Mouse (Mus musculus) hindbrain, embryonic 14.5 days (tissue): ENCODE data around the gene Hrnr. TPM values are rescaled to one million over a fixed set of nuclear protein-coding genes. Genes with fewer than 3 reads are reported as not detected.

Experiments
- ATAC-seq: fragments of 200-750 bp; cut with Nextera tagmentation; 2 replicates; pipeline ENCODE4 v1.8.0; 2017; ENCODE audit warnings: moderate number of reproducible peaks, mild to moderate bottlenecking, moderate TSS enrichment, moderate library complexity; ENCODE audit not compliant: low FRiP score
- DNase-seq: peaks from one replicate; pipeline ENCODE4 v3.0.0-alpha.2; 2015; ENCODE audit warnings: low spot score
- H3K27ac ChIP-seq: fragments of 300-500 bp; sonication (generic); 2 replicates; pipeline ENCODE4 v1.5.1; 2014; ENCODE audit warnings: mild to moderate bottlenecking, moderate library complexity
- H3K27me3 ChIP-seq: fragments of 300-500 bp; sonication (generic); 2 replicates; pipeline ENCODE4 v1.6.1; 2014; ENCODE audit warnings: mild to moderate bottlenecking, low read length, mixed read lengths; ENCODE audit not compliant: control insufficient read depth, insufficient read depth
- H3K36me3 ChIP-seq: fragments of 300-500 bp; sonication (generic); replicated peaks from 2 replicates; pipeline ENCODE4 v1.6.1; 2014; ENCODE audit not compliant: control insufficient read depth, insufficient read depth
- H3K4me1 ChIP-seq: fragments of 300-500 bp; sonication (generic); replicated peaks from 2 replicates; pipeline ENCODE4 v1.6.1; 2014; ENCODE audit warnings: antibody characterized with exemption, low read length, mixed read lengths; ENCODE audit not compliant: control insufficient read depth, insufficient read depth
- H3K4me2 ChIP-seq: fragments of 300-500 bp; sonication (generic); replicated peaks from 2 replicates; pipeline ENCODE4 v1.6.1; 2014; ENCODE audit warnings: mild to moderate bottlenecking, moderate library complexity
- H3K4me3 ChIP-seq: fragments of 300-500 bp; sonication (generic); replicated peaks from 2 replicates; pipeline ENCODE4 v1.5.1; 2014; ENCODE audit warnings: mild to moderate bottlenecking, low read length
- H3K9ac ChIP-seq: fragments of 300-500 bp; sonication (generic); 2 replicates; pipeline ENCODE4 v1.6.1; 2014
- H3K9me3 ChIP-seq: fragments of 300-500 bp; sonication (generic); 2 replicates; pipeline ENCODE4 v1.6.1; 2016; ENCODE audit warnings: low read length; ENCODE audit not compliant: control insufficient read depth
- WGBS: fragments of 180-500 bp; shearing (Covaris S2); extraction: QIAGEN DNeasy Blood & Tissue Kit; methylation state at CpG from one replicate; pipeline ENCODE4 v1.1.7; 2014; 5-methylcytosine and 5-hydroxymethylcytosine counted together
- polyA plus RNA-seq: library from polyadenylated mRNA; unstranded; fragments of >200 nt; fragmentation: Nextera tagmentation; extraction: Ambion mirVana; gene quantifications from 2 replicates; pipeline ENCODE4 v1.2.1, GENCODE M21; 2014

Gene Hrnr
- not detected in 2 replicates for polyA plus RNA-seq

- no peaks in the 10 kb centered on the region for H3K27me3 ChIP-seq
- WGBS: 86% methylated on average over 2 of the region's 2 CpGs
- no peak within 1 kb of the TSS for H3K9ac ChIP-seq
- H3K9me3 ChIP-seq: no peaks in the 10 kb centered on the region
- no peak within 1 kb of the TSS for H3K27ac ChIP-seq
- no peaks in the 10 kb centered on the region for H3K4me1 ChIP-seq
- ATAC-seq (no peak), DNase-seq (no peak)
- H3K36me3 ChIP-seq: no peaks in the 10 kb centered on the region
- H3K4me2 ChIP-seq: no peak within 1 kb of the TSS
- H3K4me3 ChIP-seq: no peak within 1 kb of the TSS
These were observed at the start of gene Hrnr for GRCm38 (mm10) chr3:93319449-93319848. TSS of gene Hrnr (plus strand) at chr3:93319749.

DNA sequence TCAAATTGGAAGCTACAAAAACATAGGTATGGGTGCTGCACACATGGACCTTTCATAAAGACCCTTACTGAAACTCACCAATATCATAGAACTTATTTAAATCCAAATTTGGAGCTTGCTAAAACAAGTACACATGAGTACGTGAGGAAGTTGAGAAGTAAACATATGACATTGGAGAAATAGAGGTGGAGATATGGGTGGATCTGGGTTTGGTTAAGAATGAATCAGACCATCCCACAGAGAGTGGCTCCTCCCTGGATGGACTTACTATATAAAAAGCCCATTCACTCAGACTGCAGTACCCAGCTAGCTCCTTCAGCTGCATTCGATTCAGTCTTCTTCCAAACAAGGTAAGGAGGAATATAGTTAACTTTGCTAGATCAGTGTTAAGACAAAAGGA, 46.3 kb upstream of the Hrnr start, which contains the start of gene Flg:
Gene Flg, plus strand, starts transcription at position 301 of the 400 bp plus-strand sequence.
- ATAC-seq (no peak), DNase-seq (no peak)
- Histone ChIP-seq H3K4me1 (no peaks in the 10 kb centered on the region), H3K27ac (no peak within 1 kb of the TSS), H3K4me2 (no peak within 1 kb of the TSS), H3K36me3 (no peaks in the 10 kb centered on the region), H3K9ac (no peak within 1 kb of the TSS), H3K27me3 (no peaks in the 10 kb centered on the region), H3K4me3 (no peak within 1 kb of the TSS), H3K9me3 (no peaks in the 10 kb centered on the region)
- WGBS: 89% methylated on average over 2 of the region's 2 CpGs

- Histone ChIP-seq H3K9me3 (no peaks in the 10 kb centered on the region), H3K9ac (no peak overlapping the region), H3K36me3 (no peaks in the 10 kb centered on the region), H3K4me2 (no peak overlapping the region), H3K4me3 (no peak overlapping the region), H3K4me1 (no peaks in the 10 kb centered on the region), H3K27ac (no peak overlapping the region), H3K27me3 (no peaks in the 10 kb centered on the region)
- no peak for DNase-seq
- 93% methylated on average over 2 of the region's 2 CpGs for WGBS
- no peak for ATAC-seq
These were observed 22.0 kb upstream of the Hrnr start for GRCm38 (mm10) chr3:93297542-93297941.

- Histone ChIP-seq H3K27me3 (no peaks in the 10 kb centered on the region), H3K4me1 (no peaks in the 10 kb centered on the region), H3K4me3 (no peak overlapping the region), H3K4me2 (no peak overlapping the region), H3K27ac (no peak overlapping the region), H3K36me3 (no peaks in the 10 kb centered on the region), H3K9me3 (0 out of 2 replicates have a peak, but pooled peaks cover 4% of the 10 kb centered on the region), H3K9ac (no peak overlapping the region)
- DNase-seq (no peak), ATAC-seq (no peak)
- 87% methylated on average over 6 of the region's 6 CpGs for WGBS
These were observed 19.7 kb upstream of the Hrnr start for GRCm38 (mm10) chr3:93299832-93300231.

DNA sequence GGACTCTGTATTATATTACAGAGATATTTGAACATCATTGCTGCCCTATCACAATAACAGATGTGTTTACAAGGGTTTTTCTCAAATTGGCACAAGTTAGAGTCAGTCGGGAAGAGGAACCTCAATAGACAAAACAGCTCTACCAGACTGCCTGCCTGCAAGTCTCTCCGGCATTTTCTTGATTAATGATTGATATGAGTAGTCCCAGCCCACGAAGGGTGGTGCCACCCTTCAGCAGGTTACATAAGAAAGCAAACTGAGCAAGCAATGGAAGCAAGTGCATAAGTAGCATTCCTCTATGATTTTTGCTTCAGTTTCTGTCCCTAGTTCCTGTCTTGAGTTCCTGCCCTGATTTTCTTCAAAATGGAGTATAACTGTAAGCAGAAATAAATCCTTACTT, 17.7 kb upstream of the Hrnr start:
- Histone ChIP-seq H3K9me3 (0 out of 2 replicates have a peak, but pooled peaks cover 4% of the 10 kb centered on the region), H3K27ac (no peak overlapping the region), H3K27me3 (no peaks in the 10 kb centered on the region), H3K36me3 (no peaks in the 10 kb centered on the region), H3K9ac (no peak overlapping the region), H3K4me3 (no peak overlapping the region), H3K4me1 (no peaks in the 10 kb centered on the region), H3K4me2 (no peak overlapping the region)
- no peak for DNase-seq
- ATAC-seq: no peak
- WGBS: 80% methylated on average over 3 of the region's 3 CpGs

DNA sequence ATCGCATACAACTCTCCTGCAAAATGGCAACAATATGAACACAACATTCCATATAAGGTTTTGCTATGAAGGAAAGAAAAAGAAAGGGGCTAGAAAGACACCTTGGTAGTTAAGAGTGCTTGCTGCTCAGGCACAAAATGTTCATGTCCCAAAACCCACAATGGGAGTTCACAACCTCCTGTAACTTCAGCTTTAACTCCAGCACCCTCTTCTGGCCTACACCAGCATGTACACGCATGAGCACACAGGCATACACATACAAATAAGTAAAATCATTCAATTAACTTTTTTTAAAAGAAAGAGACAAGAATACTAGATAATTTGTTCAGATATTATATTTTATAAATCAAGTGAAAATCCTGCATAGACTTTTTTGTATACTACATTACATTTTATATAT, 13.4 kb upstream of the Hrnr start:
- 77% methylated on average over 2 of the region's 2 CpGs for WGBS
- Histone ChIP-seq H3K4me1 (no peaks in the 10 kb centered on the region), H3K27ac (no peak overlapping the region), H3K4me2 (no peak overlapping the region), H3K9me3 (0 out of 2 replicates have a peak, but pooled peaks cover 4% of the 10 kb centered on the region), H3K9ac (no peak overlapping the region), H3K4me3 (no peak overlapping the region), H3K27me3 (no peaks in the 10 kb centered on the region), H3K36me3 (no peaks in the 10 kb centered on the region)
- ATAC-seq (no peak), DNase-seq (no peak)

DNA sequence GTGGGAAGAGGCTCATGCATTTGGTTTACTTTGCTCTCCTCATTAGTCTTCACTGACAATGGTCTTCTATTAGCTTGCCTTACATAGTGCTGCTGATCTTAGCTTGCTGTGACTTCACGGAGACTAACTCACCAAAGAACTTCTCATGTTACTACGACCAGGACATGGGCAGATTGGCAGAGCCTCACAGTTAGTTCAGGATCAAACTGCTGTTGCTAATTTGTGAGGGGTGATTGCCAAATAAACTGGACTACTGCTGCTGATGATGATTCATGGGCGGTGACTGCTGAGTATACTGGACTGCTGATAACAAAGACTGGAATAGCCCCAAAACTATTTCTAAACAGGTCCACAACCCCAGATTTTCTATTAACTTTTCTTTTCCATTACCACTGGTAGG, 8.2 kb upstream of the Hrnr start:
- Histone ChIP-seq H3K4me1 (no peaks in the 10 kb centered on the region), H3K36me3 (no peaks in the 10 kb centered on the region), H3K27me3 (no peaks in the 10 kb centered on the region), H3K9ac (no peak overlapping the region), H3K9me3 (no peaks in the 10 kb centered on the region), H3K4me2 (no peak overlapping the region), H3K4me3 (no peak overlapping the region), H3K27ac (no peak overlapping the region)
- DNase-seq: no peak
- no peak for ATAC-seq
- 82% methylated on average over 3 of the region's 3 CpGs for WGBS

GRCm38 (mm10) chr3:93314388-93314787, 5.2 kb upstream of the Hrnr start:
- no peak overlapping the region for H3K27ac ChIP-seq
- no peak overlapping the region for H3K9ac ChIP-seq
- no peaks in the 10 kb centered on the region for H3K4me1 ChIP-seq
- H3K9me3 ChIP-seq: no peaks in the 10 kb centered on the region
- no peak overlapping the region for H3K4me2 ChIP-seq
- no peaks in the 10 kb centered on the region for H3K27me3 ChIP-seq
- H3K4me3 ChIP-seq: no peak overlapping the region
- WGBS: 97% methylated on average over 1 of the region's 1 CpGs
- no peak for ATAC-seq
- DNase-seq: no peak
- no peaks in the 10 kb centered on the region for H3K36me3 ChIP-seq

- ATAC-seq (no peak), DNase-seq (no peak)
- H3K4me3 ChIP-seq: no peak overlapping the region
- no peaks in the 10 kb centered on the region for H3K4me1 ChIP-seq
- H3K27ac ChIP-seq: no peak overlapping the region
- no peak overlapping the region for H3K4me2 ChIP-seq
- H3K9me3 ChIP-seq: no peaks in the 10 kb centered on the region
- no peaks in the 10 kb centered on the region for H3K27me3 ChIP-seq
- no peaks in the 10 kb centered on the region for H3K36me3 ChIP-seq
- no peak overlapping the region for H3K9ac ChIP-seq
These were observed 18.2 kb downstream of the Hrnr start for GRCm38 (mm10) chr3:93337749-93338148.

DNA sequence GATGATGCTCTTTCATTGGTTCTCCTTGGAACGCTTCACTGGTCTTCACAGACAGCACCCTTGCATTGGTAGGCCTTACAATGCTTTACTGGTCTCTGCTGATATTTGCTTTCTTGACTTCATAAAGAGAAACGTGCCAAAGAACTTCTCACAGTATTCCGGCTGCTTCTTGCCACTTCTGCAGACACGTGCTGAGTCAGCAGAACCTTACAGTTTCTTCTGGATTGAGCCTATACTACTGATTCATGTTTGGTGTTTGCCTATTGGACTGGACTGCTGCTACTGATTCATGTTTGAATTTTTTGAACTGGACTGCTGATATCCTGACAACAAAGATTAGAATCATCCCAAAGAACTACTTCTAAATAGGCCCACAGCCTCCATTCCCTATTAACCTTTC, 20.5 kb downstream of the Hrnr start:
- no peaks in the 10 kb centered on the region for H3K4me1 ChIP-seq
- DNase-seq: no peak
- no peak overlapping the region for H3K4me3 ChIP-seq
- H3K36me3 ChIP-seq: no peaks in the 10 kb centered on the region
- H3K27me3 ChIP-seq: no peaks in the 10 kb centered on the region
- no peaks in the 10 kb centered on the region for H3K9me3 ChIP-seq
- ATAC-seq: no peak
- no peak overlapping the region for H3K9ac ChIP-seq
- H3K27ac ChIP-seq: no peak overlapping the region
- no peak overlapping the region for H3K4me2 ChIP-seq
- 88% methylated on average over 4 of the region's 4 CpGs for WGBS
